Mouse (Mus musculus): ENCODE results near the gene Rnf183. TPM values are rescaled to one million over a fixed set of nuclear protein-coding genes. Genes with fewer than 3 reads are reported as not detected.

Gene Rnf183
- total and polyA plus RNA-seq, 2 experiments from 2014 or later, result 0.39 TPM; not detected in 1

- DNase-seq (ENCODE audit: low spot score) (no peak), ATAC-seq (ENCODE audit: low FRiP score) (no peak)
- Histone ChIP-seq H3K4me2 (ENCODE audit: low read depth, low read length, poor library complexity, severe bottlenecking) (no peak overlapping the region), H3K9ac (replicated peaks; ENCODE audit: low read length, poor library complexity, severe bottlenecking) (no peak overlapping the region), H3K4me3 (ENCODE audit: low read depth, low read length) (no peak overlapping the region), H3K27me3 (ENCODE audit: insufficient read depth, low read length) (no peaks in the 10 kb centered on the region), H3K36me3 (ENCODE audit: insufficient read depth, low read length) (peaks cover 48% of the 10 kb centered on the region), H3K4me1 (ENCODE audit: insufficient read depth, low read length) (no peaks in the 10 kb centered on the region), H3K9me3 (ENCODE audit: low read length) (no peaks in the 10 kb centered on the region), H3K27ac (ENCODE audit: low read depth, low read length) (no peak overlapping the region)
- TF ChIP-seq CTCF (IDR thresholded peaks at IDR 0.05), result no peak
- 82% methylated on average over 4 of the region's 4 CpGs for WGBS
These were observed 37.3 kb downstream of the Rnf183 start for GRCm38 (mm10) chr4:62397616-62398365.

GRCm38 (mm10) chr4:62395806-62396205 is 39.2 kb downstream of the Rnf183 start:
- H3K27ac ChIP-seq (ENCODE audit: low read depth, low read length), result no peak overlapping the region
- no peak overlapping the region for H3K4me2 ChIP-seq (ENCODE audit: low read depth, low read length, poor library complexity, severe bottlenecking)
- TF ChIP-seq CTCF (IDR thresholded peaks at IDR 0.05), result no peak
- peaks cover 52% of the 10 kb centered on the region for H3K36me3 ChIP-seq (ENCODE audit: insufficient read depth, low read length)
- H3K27me3 ChIP-seq (ENCODE audit: insufficient read depth, low read length), result no peaks in the 10 kb centered on the region
- H3K4me3 ChIP-seq (ENCODE audit: low read depth, low read length), result no peak overlapping the region
- no peak for DNase-seq (ENCODE audit: low spot score)
- no peaks in the 10 kb centered on the region for H3K4me1 ChIP-seq (ENCODE audit: insufficient read depth, low read length)
- H3K9me3 ChIP-seq (ENCODE audit: low read length), result no peaks in the 10 kb centered on the region
- no peak overlapping the region for H3K9ac ChIP-seq (replicated peaks; ENCODE audit: low read length, poor library complexity, severe bottlenecking)
- WGBS, result 91% methylated on average over 1 of the region's 1 CpGs
- ATAC-seq (ENCODE audit: low FRiP score), result no peak

GRCm38 (mm10) chr4:62393459-62393858 is 41.6 kb downstream of the Rnf183 start:
- Histone ChIP-seq H3K9ac (replicated peaks; ENCODE audit: low read length, poor library complexity, severe bottlenecking) (no peak overlapping the region), H3K4me2 (ENCODE audit: low read depth, low read length, poor library complexity, severe bottlenecking) (no peak overlapping the region), H3K4me3 (ENCODE audit: low read depth, low read length) (no peak overlapping the region), H3K36me3 (ENCODE audit: insufficient read depth, low read length) (peaks cover 58% of the 10 kb centered on the region), H3K27ac (ENCODE audit: low read depth, low read length) (no peak overlapping the region), H3K9me3 (ENCODE audit: low read length) (no peaks in the 10 kb centered on the region), H3K27me3 (ENCODE audit: insufficient read depth, low read length) (no peaks in the 10 kb centered on the region), H3K4me1 (ENCODE audit: insufficient read depth, low read length) (no peaks in the 10 kb centered on the region)
- DNase-seq (ENCODE audit: low spot score) (no peak), ATAC-seq (ENCODE audit: low FRiP score) (no peak)
- 15% methylated on average over 6 of the region's 6 CpGs for whole genome bisulfite sequencing
- no peak for TF ChIP-seq CTCF (IDR thresholded peaks at IDR 0.05)

GRCm38 (mm10) chr4:62391892-62392291 is 43.2 kb downstream of the Rnf183 start:
- DNase-seq (ENCODE audit: low spot score), result no peak
- H3K9me3 ChIP-seq (ENCODE audit: low read length), result no peaks in the 10 kb centered on the region
- peaks cover 49% of the 10 kb centered on the region for H3K36me3 ChIP-seq (ENCODE audit: insufficient read depth, low read length)
- H3K4me2 ChIP-seq (ENCODE audit: low read depth, low read length, poor library complexity, severe bottlenecking), result no peak overlapping the region
- H3K4me3 ChIP-seq (ENCODE audit: low read depth, low read length), result no peak overlapping the region
- no peak overlapping the region for H3K9ac ChIP-seq (replicated peaks; ENCODE audit: low read length, poor library complexity, severe bottlenecking)
- no peaks in the 10 kb centered on the region for H3K4me1 ChIP-seq (ENCODE audit: insufficient read depth, low read length)
- no peak for TF ChIP-seq CTCF (IDR thresholded peaks at IDR 0.05)
- H3K27me3 ChIP-seq (ENCODE audit: insufficient read depth, low read length), result no peaks in the 10 kb centered on the region
- WGBS, result 93% methylated on average over 7 of the region's 7 CpGs
- no peak for ATAC-seq (ENCODE audit: low FRiP score)
- H3K27ac ChIP-seq (ENCODE audit: low read depth, low read length), result no peak overlapping the region

GRCm38 (mm10) chr4:62389592-62390512 is 45.2 kb downstream of the Rnf183 start:
- Histone ChIP-seq H3K9me3 (ENCODE audit: low read length) (no peaks in the 10 kb centered on the region), H3K4me1 (ENCODE audit: insufficient read depth, low read length) (no peaks in the 10 kb centered on the region), H3K4me2 (ENCODE audit: low read depth, low read length, poor library complexity, severe bottlenecking) (no peak overlapping the region), H3K4me3 (ENCODE audit: low read depth, low read length) (no peak overlapping the region), H3K27me3 (ENCODE audit: insufficient read depth, low read length) (no peaks in the 10 kb centered on the region), H3K36me3 (ENCODE audit: insufficient read depth, low read length) (peaks cover 35% of the 10 kb centered on the region), H3K9ac (replicated peaks; ENCODE audit: low read length, poor library complexity, severe bottlenecking) (no peak overlapping the region), H3K27ac (ENCODE audit: low read depth, low read length) (no peak overlapping the region)
- WGBS, result 86% methylated on average over 5 of the region's 5 CpGs
- ATAC-seq (ENCODE audit: low FRiP score) (no peak), DNase-seq (ENCODE audit: low spot score) (no peak)
- no peak for TF ChIP-seq CTCF (IDR thresholded peaks at IDR 0.05)

- no peak for DNase-seq (ENCODE audit: low spot score)
- no peaks in the 10 kb centered on the region for H3K27me3 ChIP-seq (ENCODE audit: insufficient read depth, low read length)
- H3K9ac ChIP-seq (replicated peaks; ENCODE audit: low read length, poor library complexity, severe bottlenecking), result no peak overlapping the region
- no peak overlapping the region for H3K27ac ChIP-seq (ENCODE audit: low read depth, low read length)
- TF ChIP-seq CTCF (IDR thresholded peaks at IDR 0.05), result no peak
- no peaks in the 10 kb centered on the region for H3K9me3 ChIP-seq (ENCODE audit: low read length)
- no peaks in the 10 kb centered on the region for H3K4me1 ChIP-seq (ENCODE audit: insufficient read depth, low read length)
- no peak overlapping the region for H3K4me3 ChIP-seq (ENCODE audit: low read depth, low read length)
- 94% methylated on average over 7 of the region's 7 CpGs for WGBS
- no peak overlapping the region for H3K4me2 ChIP-seq (ENCODE audit: low read depth, low read length, poor library complexity, severe bottlenecking)
- peaks cover 18% of the 10 kb centered on the region for H3K36me3 ChIP-seq (ENCODE audit: insufficient read depth, low read length)
- ATAC-seq (ENCODE audit: low FRiP score), result no peak
These were observed 49.6 kb downstream of the Rnf183 start for GRCm38 (mm10) chr4:62385439-62385838.
